Mouse (Mus musculus): Measurements from ENCODE around the gene Gm21905. TPM values are rescaled to one million over a fixed set of nuclear protein-coding genes. Genes with fewer than 3 reads are reported as not detected.
A peak's percentile ranks its signal among the peaks of the same experiment; 100 is the strongest.

Gm21905 gene
- not detected in 2 replicates for polyA plus RNA-seq (2015; fragmentation: Nextera tagmentation; extraction: Ambion mirVana)

- Histone ChIP-seq H3K4me2 (no peak within 1 kb of the TSS), H3K4me3 (no peak within 1 kb of the TSS), H3K36me3 (no peaks in the 10 kb centered on the region), H3K9ac (no peak within 1 kb of the TSS), H3K27me3 (no peaks in the 10 kb centered on the region), H3K27ac (no peak within 1 kb of the TSS), H3K4me1 (no peaks in the 10 kb centered on the region), H3K9me3 (no peaks in the 10 kb centered on the region)
- WGBS: 72% methylated on average over 5 of the region's 5 CpGs
- ATAC-seq (ENCODE audit: borderline replicate concordance, extremely low read depth, low FRiP score, low TSS enrichment): no peak
These were observed at the start of gene Gm21905 for GRCm38 (mm10) chr5:67946321-67946720. Gm21905 (minus strand) TSS chr5:67946421.

DNA sequence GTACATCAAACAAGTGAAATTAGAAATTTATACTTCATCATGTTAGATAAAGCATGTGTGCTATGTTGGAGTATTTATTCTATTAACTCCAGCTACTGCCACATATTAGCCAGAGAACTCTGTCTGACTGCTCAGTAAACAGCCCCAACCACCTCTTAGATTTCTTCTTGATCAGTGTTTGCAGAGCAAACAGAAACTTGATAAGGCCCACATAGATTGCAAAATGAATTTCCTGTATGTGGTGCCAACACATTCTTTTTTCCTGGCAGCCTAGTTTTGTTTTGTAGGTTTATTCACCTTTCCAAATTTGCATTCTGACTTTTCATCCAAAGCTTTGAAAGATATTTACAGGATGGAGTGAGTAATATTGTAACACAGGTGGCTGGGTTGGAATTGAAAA, 44.2 kb upstream of the Gm21905 start:
- Histone ChIP-seq H3K4me3 (no peak overlapping the region), H3K4me1 (no peaks in the 10 kb centered on the region), H3K27me3 (no peaks in the 10 kb centered on the region), H3K9ac (no peak overlapping the region), H3K36me3 (no peaks in the 10 kb centered on the region), H3K27ac (peak overlapping the region; percentile 59), H3K9me3 (no peaks in the 10 kb centered on the region), H3K4me2 (no peak overlapping the region)
- ATAC-seq (ENCODE audit: borderline replicate concordance, extremely low read depth, low FRiP score, low TSS enrichment): 0 out of 2 replicates have a peak, but pooled peaks have one; percentile 57

GRCm38 (mm10) chr5:67981946-67982526, 35.8 kb upstream of the Gm21905 start:
- Histone ChIP-seq H3K4me2 (no peak overlapping the region), H3K27me3 (no peaks in the 10 kb centered on the region), H3K4me3 (no peak overlapping the region), H3K27ac (no peak overlapping the region), H3K9ac (no peak overlapping the region), H3K9me3 (no peaks in the 10 kb centered on the region), H3K36me3 (no peaks in the 10 kb centered on the region), H3K4me1 (no peaks in the 10 kb centered on the region)
- no peak for ATAC-seq (ENCODE audit: borderline replicate concordance, extremely low read depth, low FRiP score, low TSS enrichment)
- WGBS: 63% methylated on average over 3 of the region's 3 CpGs

DNA sequence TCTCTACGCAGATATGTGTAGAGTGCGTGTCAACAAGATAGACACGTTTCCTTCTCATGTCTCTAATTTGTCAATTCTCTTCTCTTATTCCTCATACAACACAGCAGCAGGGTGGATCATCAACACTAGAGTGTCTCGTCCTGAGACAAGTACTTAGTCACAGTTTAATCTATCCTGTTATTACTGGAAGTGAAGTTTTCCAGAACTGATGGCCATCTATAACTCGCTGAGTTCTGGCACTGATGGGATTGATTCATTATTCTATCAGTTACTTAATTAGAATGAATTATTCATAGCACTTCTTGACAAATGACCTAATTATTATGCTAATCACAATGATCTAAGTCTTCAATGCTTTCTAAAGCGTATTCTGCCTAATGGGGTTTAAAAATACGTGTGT, 23.3 kb upstream of the Gm21905 start:
- no peaks in the 10 kb centered on the region for H3K4me1 ChIP-seq
- H3K4me2 ChIP-seq: no peak overlapping the region
- H3K27me3 ChIP-seq: no peaks in the 10 kb centered on the region
- no peak overlapping the region for H3K27ac ChIP-seq
- ATAC-seq (ENCODE audit: borderline replicate concordance, extremely low read depth, low FRiP score, low TSS enrichment): no peak
- H3K9ac ChIP-seq: no peak overlapping the region
- H3K36me3 ChIP-seq: no peaks in the 10 kb centered on the region
- H3K4me3 ChIP-seq: no peak overlapping the region
- H3K9me3 ChIP-seq: no peaks in the 10 kb centered on the region
- WGBS: 78% methylated on average over 7 of the region's 7 CpGs

GRCm38 (mm10) chr5:67961708-67962629, 15.7 kb upstream of the Gm21905 start:
- H3K9ac ChIP-seq: no peak overlapping the region
- H3K4me1 ChIP-seq: no peaks in the 10 kb centered on the region
- no peak overlapping the region for H3K4me2 ChIP-seq
- no peaks in the 10 kb centered on the region for H3K9me3 ChIP-seq
- 78% methylated on average over 7 of the region's 7 CpGs for WGBS
- H3K36me3 ChIP-seq: no peaks in the 10 kb centered on the region
- H3K27me3 ChIP-seq: no peaks in the 10 kb centered on the region
- no peak for ATAC-seq (ENCODE audit: borderline replicate concordance, extremely low read depth, low FRiP score, low TSS enrichment)
- no peak overlapping the region for H3K4me3 ChIP-seq
- H3K27ac ChIP-seq: no peak overlapping the region

- H3K27me3 ChIP-seq: no peaks in the 10 kb centered on the region
- H3K4me1 ChIP-seq: no peaks in the 10 kb centered on the region
- H3K27ac ChIP-seq: no peak overlapping the region
- no peaks in the 10 kb centered on the region for H3K9me3 ChIP-seq
- WGBS: 64% methylated on average over 7 of the region's 7 CpGs
- H3K36me3 ChIP-seq: no peaks in the 10 kb centered on the region
- no peak for ATAC-seq (ENCODE audit: borderline replicate concordance, extremely low read depth, low FRiP score, low TSS enrichment)
- H3K9ac ChIP-seq: no peak overlapping the region
- H3K4me3 ChIP-seq: no peak overlapping the region
- no peak overlapping the region for H3K4me2 ChIP-seq
These were observed 9.3 kb upstream of the Gm21905 start for GRCm38 (mm10) chr5:67955486-67955885.

GRCm38 (mm10) chr5:67954097-67954496, 7.9 kb upstream of the Gm21905 start:
- Histone ChIP-seq H3K27me3 (no peaks in the 10 kb centered on the region), H3K27ac (no peak overlapping the region), H3K9me3 (no peaks in the 10 kb centered on the region), H3K4me2 (no peak overlapping the region), H3K9ac (no peak overlapping the region), H3K4me3 (no peak overlapping the region), H3K36me3 (no peaks in the 10 kb centered on the region), H3K4me1 (no peaks in the 10 kb centered on the region)
- ATAC-seq (ENCODE audit: borderline replicate concordance, extremely low read depth, low FRiP score, low TSS enrichment): no peak
- 75% methylated on average over 4 of the region's 4 CpGs for WGBS

GRCm38 (mm10) chr5:67948074-67948473, 1.9 kb upstream of the Gm21905 start:
- WGBS: 76% methylated on average over 5 of the region's 5 CpGs
- no peak overlapping the region for H3K9ac ChIP-seq

DNA sequence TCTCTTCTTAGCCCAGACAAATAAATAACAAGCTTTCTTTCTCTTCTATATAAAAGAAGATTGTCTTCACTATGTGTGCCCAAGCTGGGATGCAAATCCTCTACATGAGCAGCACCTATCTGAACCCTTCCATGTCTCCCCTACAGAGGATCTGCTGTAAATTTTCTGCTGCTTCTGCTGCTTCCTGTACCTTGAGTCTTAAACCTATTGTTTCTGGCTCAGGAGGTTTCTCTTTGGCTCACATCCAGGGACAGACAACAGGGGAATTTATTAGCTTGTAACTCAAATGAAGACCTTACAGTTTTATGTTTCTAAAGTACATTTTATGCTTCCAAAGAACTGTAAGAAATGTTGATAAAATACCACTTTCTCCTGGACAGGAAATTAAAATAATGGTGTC, 785 bp upstream of the Gm21905 start:
- H3K27ac ChIP-seq: no peak overlapping the region
- no peaks in the 10 kb centered on the region for H3K36me3 ChIP-seq
- no peak overlapping the region for H3K4me3 ChIP-seq
- H3K4me2 ChIP-seq: no peak overlapping the region
- no peaks in the 10 kb centered on the region for H3K4me1 ChIP-seq
- no peak for ATAC-seq (ENCODE audit: borderline replicate concordance, extremely low read depth, low FRiP score, low TSS enrichment)
- no peaks in the 10 kb centered on the region for H3K9me3 ChIP-seq
- H3K9ac ChIP-seq: no peak overlapping the region
- H3K27me3 ChIP-seq: no peaks in the 10 kb centered on the region

More at GRCm38 (mm10) chr5:67948074-67948473, 1.9 kb upstream of the Gm21905 start:
- H3K4me1 ChIP-seq: no peaks in the 10 kb centered on the region
- no peaks in the 10 kb centered on the region for H3K36me3 ChIP-seq
- H3K27me3 ChIP-seq: no peaks in the 10 kb centered on the region
- H3K9me3 ChIP-seq: no peaks in the 10 kb centered on the region
- H3K4me3 ChIP-seq: no peak overlapping the region
- ATAC-seq (ENCODE audit: borderline replicate concordance, extremely low read depth, low FRiP score, low TSS enrichment): no peak
- no peak overlapping the region for H3K4me2 ChIP-seq
- no peak overlapping the region for H3K27ac ChIP-seq

GRCm38 (mm10) chr5:67944074-67944785, 2.0 kb downstream of the Gm21905 start:
- H3K4me2 ChIP-seq: no peak overlapping the region
- H3K27me3 ChIP-seq: no peaks in the 10 kb centered on the region
- no peak overlapping the region for H3K9ac ChIP-seq
- no peak overlapping the region for H3K4me3 ChIP-seq
- no peaks in the 10 kb centered on the region for H3K4me1 ChIP-seq
- H3K9me3 ChIP-seq: no peaks in the 10 kb centered on the region
- 69% methylated on average over 1 of the region's 1 CpGs for whole genome bisulfite sequencing
- H3K27ac ChIP-seq: no peak overlapping the region
- ATAC-seq (ENCODE audit: borderline replicate concordance, extremely low read depth, low FRiP score, low TSS enrichment): no peak
- no peaks in the 10 kb centered on the region for H3K36me3 ChIP-seq

GRCm38 (mm10) chr5:67943199-67943598, 3.0 kb downstream of the Gm21905 start:
- no peaks in the 10 kb centered on the region for H3K27me3 ChIP-seq
- H3K4me1 ChIP-seq: no peaks in the 10 kb centered on the region
- no peak overlapping the region for H3K4me3 ChIP-seq
- H3K36me3 ChIP-seq: no peaks in the 10 kb centered on the region
- 19% methylated on average over 2 of the region's 2 CpGs for WGBS
- H3K9ac ChIP-seq: no peak overlapping the region
- no peaks in the 10 kb centered on the region for H3K9me3 ChIP-seq
- no peak for ATAC-seq (ENCODE audit: borderline replicate concordance, extremely low read depth, low FRiP score, low TSS enrichment)
- H3K4me2 ChIP-seq: no peak overlapping the region
- no peak overlapping the region for H3K27ac ChIP-seq

DNA sequence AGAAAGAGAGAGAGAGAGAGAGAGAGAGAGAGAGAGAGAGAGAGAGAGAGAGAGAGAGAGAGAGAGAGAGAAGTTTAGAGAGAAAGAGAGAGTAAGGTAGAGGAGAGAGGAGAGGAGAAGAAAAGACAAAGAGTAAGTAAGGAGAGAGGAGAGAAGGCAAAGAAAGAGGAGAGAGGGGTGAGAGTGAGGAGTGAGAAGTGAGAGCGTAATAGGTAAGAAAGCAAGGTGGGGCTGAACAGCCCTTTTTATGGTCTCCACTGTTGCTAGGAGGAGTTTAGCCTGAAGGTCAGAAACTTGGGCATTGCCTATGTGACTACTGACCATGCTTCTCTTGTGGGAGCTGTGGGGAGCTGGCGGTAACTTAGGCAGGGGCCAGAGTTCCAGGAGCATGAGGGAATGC, 4.9 kb downstream of the Gm21905 start, which contains the start of gene Gm5108:
Gene Gm5108 (plus strand): TSS at position 301 of the 400 bp plus-strand sequence.
- Histone ChIP-seq H3K27me3 (no peaks in the 10 kb centered on the region), H3K9ac (no peak within 1 kb of the TSS), H3K4me3 (no peak within 1 kb of the TSS), H3K36me3 (no peaks in the 10 kb centered on the region), H3K9me3 (no peaks in the 10 kb centered on the region), H3K27ac (no peak within 1 kb of the TSS), H3K4me1 (no peaks in the 10 kb centered on the region), H3K4me2 (no peak within 1 kb of the TSS)
- ATAC-seq (ENCODE audit: borderline replicate concordance, extremely low read depth, low FRiP score, low TSS enrichment): no peak
- 96% methylated on average over 2 of the region's 2 CpGs for WGBS

Measured in lung, embryonic 15.5 days (tissue).